Mouse (Mus musculus): ENCODE results near the gene Gpr87. TPM values are rescaled to one million over a fixed set of nuclear protein-coding genes. Genes with fewer than 3 reads are reported as not detected.

Gpr87 gene
- total and polyA plus RNA-seq, 3 experiments, result not detected

DNA sequence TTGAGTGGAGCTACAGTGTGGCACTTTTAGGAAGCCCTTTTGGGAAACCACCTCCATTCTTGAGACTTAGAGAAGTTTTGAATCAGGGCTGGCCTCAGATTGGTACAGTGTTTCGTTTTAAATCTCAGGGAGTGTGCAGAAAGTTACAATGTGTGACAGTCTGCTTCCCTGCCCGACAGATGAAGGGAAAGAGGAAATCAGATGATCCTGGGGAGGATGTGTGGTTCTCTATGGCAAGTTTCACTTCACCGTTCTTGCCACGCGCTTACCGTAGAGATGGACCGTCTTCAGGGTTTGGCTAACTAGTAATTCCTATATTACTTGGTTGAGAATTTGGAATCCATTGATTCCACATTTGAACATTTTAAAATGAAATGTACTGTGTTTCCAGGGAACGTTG, 16.9 kb upstream of the Gpr87 start (continued):
- no peak for TF ChIP-seq USF1 (IDR thresholded peaks at IDR 0.05; ENCODE audit: low read depth, low read length)
- peak; percentile 84 for TF ChIP-seq IRF4 (IDR thresholded peaks at IDR 0.05; ENCODE audit: low read depth, low read length)
- no peak for TF ChIP-seq RCOR1 (conservative IDR thresholded peaks at IDR 0.05; ENCODE audit: low read depth, low read length)
- no peak for TF ChIP-seq CHD1 (IDR thresholded peaks at IDR 0.05; ENCODE audit: low read depth, low read length)
- peak; percentile 3; the same call in 1 of the 2 replicates for TF ChIP-seq JUN (IDR thresholded peaks at IDR 0.05; ENCODE audit: insufficient read depth, low read depth, low read length)
- TF ChIP-seq ELF1 (IDR thresholded peaks at IDR 0.05; ENCODE audit: low read depth, low read length), result no peak
- TF ChIP-seq TCF12 (IDR thresholded peaks at IDR 0.05; ENCODE audit: low read depth, low read length), result peak; percentile 56; the same call in 1 of the 2 replicates
- TF ChIP-seq MAZ (IDR thresholded peaks at IDR 0.05; ENCODE audit: low read depth, low read length), result no peak
- TF ChIP-seq KAT2A (IDR thresholded peaks at IDR 0.05; ENCODE audit: insufficient replicate concordance, low read length), result no peak
- TF ChIP-seq ZC3H11A (IDR thresholded peaks at IDR 0.05; ENCODE audit: low read depth, low read length), result no peak
- 0 out of 2 replicates have a peak, but pooled peaks have one; percentile 25 for TF ChIP-seq NELFE (IDR thresholded peaks at IDR 0.05; ENCODE audit: low read depth, low read length)
- peak; percentile 75 for TF ChIP-seq MAX (IDR thresholded peaks at IDR 0.05; ENCODE audit: low read length)
- no peak for TF ChIP-seq HCFC1 (IDR thresholded peaks at IDR 0.05; ENCODE audit: low read depth, low read length)
- TF ChIP-seq TBP (conservative IDR thresholded peaks at IDR 0.05; ENCODE audit: low read depth, low read length), result 0 out of 2 replicates have a peak, but pooled peaks have one; percentile 29
- no peak for TF ChIP-seq RAD21 (IDR thresholded peaks at IDR 0.05; ENCODE audit: low read depth, low read length)

GRCm38 (mm10) chr3:59210727-59211126, 15.8 kb upstream of the Gpr87 start, which contains the start of gene P2ry13:
P2ry13 (minus strand) TSS chr3:59210882.
- H3K4me1 ChIP-seq (ENCODE audit: control insufficient read depth in 1 of 2, insufficient read depth in 2 of 2), result peaks cover 5 to 54% of the 10 kb centered on the region in 2 experiments; a peak in 3 of 4 replicates
- no peaks in the 10 kb centered on the region for H3K36me3 ChIP-seq (replicated peaks in 1 of 2; ENCODE audit: control insufficient read depth in 1 of 2, insufficient read depth in 1 of 2, low read length in 1 of 2)
- peak within 1 kb of the TSS; percentile 25 for H3K9ac ChIP-seq (ENCODE audit: insufficient read depth, low read depth)
- 0 out of 2 replicates have a peak, but pooled peaks have one; percentile 31 for TF ChIP-seq MEF2A (IDR thresholded peaks at IDR 0.05; ENCODE audit: borderline replicate concordance, low read depth, low read length)
- TF ChIP-seq ETS1 (conservative IDR thresholded peaks at IDR 0.05; ENCODE audit: low read depth, low read length), result peak; percentile 38; the same call in 1 of the 2 replicates
- TF ChIP-seq ZMIZ1 (IDR thresholded peaks at IDR 0.05; ENCODE audit: low read depth, low read length), result no peak
- no peak for TF ChIP-seq MAZ (IDR thresholded peaks at IDR 0.05; ENCODE audit: low read depth, low read length)
- no peak for TF ChIP-seq TCF12 (IDR thresholded peaks at IDR 0.05; ENCODE audit: low read depth, low read length)
- no peak for TF ChIP-seq ZKSCAN1 (IDR thresholded peaks at IDR 0.05; ENCODE audit: borderline replicate concordance, low read depth, low read length)
- 0 out of 2 replicates have a peak, but pooled peaks have one; percentile 15 for TF ChIP-seq MYC (IDR thresholded peaks at IDR 0.05; ENCODE audit: low read depth, low read length)
- no peak for TF ChIP-seq HCFC1 (IDR thresholded peaks at IDR 0.05; ENCODE audit: low read depth, low read length)
- TF ChIP-seq TBP (conservative IDR thresholded peaks at IDR 0.05; ENCODE audit: low read depth, low read length), result 0 out of 2 replicates have a peak, but pooled peaks have one; percentile 20
- TF ChIP-seq SIN3A (IDR thresholded peaks at IDR 0.05; ENCODE audit: low read length), result no peak
- peak; percentile 51 for DNase-seq (ENCODE audit: extremely low read depth)
- no peaks in the 10 kb centered on the region for H3K79me2 ChIP-seq (replicated peaks; ENCODE audit: control insufficient read depth, extremely low read depth, insufficient read depth, poor library complexity, severe bottlenecking)
- dilution Hi-C loops (cut with MboI; ENCODE audit: extremely low pct_ligation_motif_present, extremely low pct_unique_long_range_greater_than_20kb, low sequenced_read_pairs) (no loop called here), in situ Hi-C loops (cut with MboI; ENCODE audit: low pct_ligation_motif_present, low pct_unique_long_range_greater_than_20kb, low sequenced_read_pairs) (no loop called here)
- H3K9me3 ChIP-seq (replicated peaks; ENCODE audit: low read length), result no peaks in the 10 kb centered on the region
- H3K27ac ChIP-seq (ENCODE audit: insufficient read depth, low read depth), result peak within 1 kb of the TSS; percentile 16; the same call in 1 of the 2 replicates
- H3K27me3 ChIP-seq (replicated peaks), result no peaks in the 10 kb centered on the region
- H3K4me2 ChIP-seq (ENCODE audit: insufficient read depth, low read depth, poor library complexity, severe bottlenecking), result peak within 1 kb of the TSS; percentile 60
- peak within 1 kb of the TSS in 2 of 3 experiments; percentile 19 to 26 for H3K4me3 ChIP-seq (replicated peaks in 1 of 3; ENCODE audit: low read depth in 2 of 3, low read length in 2 of 3, poor library complexity in 1 of 3)

Data from CH12.LX (cell line).